Mouse (Mus musculus): ENCODE data around the gene 1500011B03Rik.
A peak's percentile ranks its signal among the peaks of the same experiment; 100 is the strongest.

DNA sequence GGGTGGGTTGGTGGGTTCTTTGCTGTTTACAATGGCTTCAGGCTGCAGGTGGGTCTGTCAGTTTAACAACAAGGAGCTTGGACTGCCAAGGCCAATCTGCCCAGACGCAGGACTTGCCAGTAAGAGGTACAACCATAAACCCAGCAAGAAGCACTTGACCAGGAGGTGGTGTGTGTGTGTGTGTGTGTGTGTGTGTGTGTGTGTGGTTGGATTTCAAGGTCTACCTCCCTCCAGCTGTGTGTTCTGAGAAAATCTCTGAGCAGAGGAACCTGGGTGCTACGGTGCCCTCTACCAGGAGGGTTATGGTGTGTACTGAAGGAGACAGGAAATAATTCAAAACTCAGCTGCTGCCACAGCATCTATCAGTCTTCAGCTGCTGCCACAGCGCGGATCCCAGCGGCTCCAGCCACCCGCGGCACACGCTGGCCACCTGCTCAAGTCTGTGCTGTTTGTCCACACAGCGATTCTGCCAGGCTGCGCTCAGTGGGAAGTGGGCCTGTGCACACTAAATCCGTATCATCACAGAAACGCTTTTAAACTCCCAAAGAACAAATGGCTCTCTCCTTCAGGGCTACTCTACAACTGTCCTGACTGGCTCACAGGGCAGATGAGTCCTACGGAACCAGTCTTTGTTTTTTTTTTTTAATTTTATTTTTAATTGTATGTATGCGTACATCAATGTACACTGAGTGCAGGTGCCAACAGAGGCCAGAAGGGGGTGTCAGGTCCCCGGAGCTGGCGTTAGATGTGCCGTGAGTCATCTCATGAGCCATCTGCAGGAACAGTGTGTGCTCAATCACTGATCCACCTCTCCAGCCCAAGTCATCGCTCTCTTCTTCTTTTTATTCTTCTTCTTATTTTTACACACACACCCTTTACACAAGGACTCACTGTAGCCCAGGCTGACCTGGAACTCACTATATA, 58.2 kb downstream of the 1500011B03Rik start:
- TF ChIP-seq CTCF (IDR thresholded peaks at IDR 0.05; ENCODE audit: low read depth) (peak; percentile 15; the same call in 1 of the 2 replicates), EP300 (IDR thresholded peaks at IDR 0.05; ENCODE audit: low read depth) (no peak)

Data from heart, postnatal 0 days (tissue).